Mouse (Mus musculus) neutrophil, adult 5-6 weeks (primary cell): ENCODE measurements around the gene Ankrd50. TPM values are rescaled to one million over a fixed set of nuclear protein-coding genes. Genes with fewer than 3 reads are reported as not detected.
A peak's percentile ranks its signal among the peaks of the same experiment; 100 is the strongest.

Experiments used
- ATAC-seq: fragments of 151-379, 151-347 bp; 2 replicates; pipeline ENCODE4 v1.8.0; 2017; ENCODE audit warnings: mild to moderate bottlenecking, moderate TSS enrichment; ENCODE audit not compliant: insufficient number of reproducible peaks, poor library complexity, low FRiP score, severe bottlenecking; ENCODE audit errors: extremely low read depth
- total RNA-seq: library from RNA; stranded (forward); fragments of 200-1000 nt; gene quantifications from 2 replicates; pipeline ENCODE4 v1.2.3, GENCODE M21; 2017

Gene Ankrd50
- total RNA-seq = 7.9 and 10.2 TPM in 2 replicates

GRCm38 (mm10) chr3:38484191-38485106 lies at the start of gene Ankrd50:
Ankrd50 (minus strand) TSS chr3:38484844.
- ATAC-seq = peak; percentile 97

DNA sequence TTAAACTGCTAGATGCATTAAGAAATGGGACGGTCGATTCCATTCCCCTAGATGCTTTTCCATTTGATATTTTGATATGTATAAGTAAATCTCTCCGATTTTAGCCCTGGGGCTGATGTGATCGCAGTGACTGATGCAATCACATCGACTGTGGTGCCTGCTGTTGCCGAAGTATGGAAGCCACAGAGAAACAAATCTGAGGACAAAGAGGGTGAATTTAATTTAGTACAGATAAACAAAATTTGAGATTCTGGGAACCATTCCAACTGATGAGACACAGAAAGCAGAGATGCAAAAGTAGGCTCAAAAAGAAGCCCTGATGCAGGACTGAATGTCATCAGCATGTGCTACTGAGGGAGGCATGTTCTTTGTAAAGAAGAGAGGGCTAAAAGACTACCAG lies 49.6 kb upstream of the Ankrd50 start:
- no peak for ATAC-seq

GRCm38 (mm10) chr3:38520426-38520825 lies 35.8 kb upstream of the Ankrd50 start:
- no peak for ATAC-seq

GRCm38 (mm10) chr3:38519971-38520370 lies 35.3 kb upstream of the Ankrd50 start:
- no peak for ATAC-seq

GRCm38 (mm10) chr3:38503606-38504005 lies 19.0 kb upstream of the Ankrd50 start:
- ATAC-seq = no peak

DNA sequence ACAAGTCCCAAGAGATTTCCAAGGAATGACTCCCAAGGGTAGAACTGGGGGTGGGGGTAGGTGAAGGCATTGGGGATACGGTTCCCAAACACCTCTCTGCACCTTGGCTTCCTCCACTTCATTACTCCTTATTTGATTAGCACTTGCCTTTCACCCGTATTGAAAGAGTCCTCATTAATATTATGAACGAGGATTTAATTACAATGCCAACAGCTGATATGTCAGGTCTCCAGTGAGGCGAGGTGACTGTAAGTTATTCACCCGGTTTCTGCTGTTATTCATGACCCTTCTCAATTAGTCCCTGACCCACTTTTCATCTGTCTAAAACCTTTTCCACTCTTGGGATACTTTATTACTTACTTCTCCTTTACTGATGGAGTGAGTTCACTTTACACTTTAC lies 17.5 kb upstream of the Ankrd50 start:
- ATAC-seq = no peak

DNA sequence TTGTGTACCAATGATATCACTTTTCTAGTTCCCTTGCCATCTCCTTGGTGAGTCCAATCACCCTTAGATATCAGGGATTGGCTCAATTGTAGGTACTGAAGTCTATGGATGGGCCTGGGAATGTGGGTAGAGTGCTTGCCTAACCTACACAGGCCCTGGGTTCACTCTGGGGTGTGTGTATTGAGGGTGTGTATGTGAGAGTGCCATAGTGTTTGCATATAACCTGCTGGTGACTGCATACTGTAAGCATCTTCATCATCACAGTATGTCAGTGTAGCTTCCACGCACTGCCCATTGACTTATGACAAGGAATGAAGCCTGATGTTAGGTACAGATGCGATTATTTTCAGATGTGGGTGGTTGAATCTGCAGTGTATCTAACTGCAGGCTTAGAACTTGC lies 17.1 kb upstream of the Ankrd50 start:
- ATAC-seq = no peak

DNA sequence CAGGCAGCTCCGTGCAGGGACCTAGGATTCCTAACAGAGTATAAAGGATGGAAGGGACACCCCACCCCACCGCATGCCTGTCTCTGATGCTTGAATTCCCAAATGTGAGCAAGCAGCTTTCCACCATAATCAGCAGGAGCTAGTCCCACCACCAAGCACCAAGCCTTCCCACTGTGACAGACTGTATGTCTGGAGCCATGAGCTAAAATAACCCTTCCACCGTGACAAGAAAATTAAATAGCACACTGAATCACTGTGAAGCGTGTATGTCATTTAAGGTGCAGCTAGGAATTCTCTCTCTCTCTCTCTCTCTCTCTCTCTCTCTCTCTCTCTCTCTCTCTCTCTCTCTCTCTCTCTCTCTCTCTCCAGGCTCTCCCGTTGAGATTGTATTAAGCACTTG lies 16.7 kb upstream of the Ankrd50 start:
- ATAC-seq = no peak

- no peak for ATAC-seq
Observed at GRCm38 (mm10) chr3:38498561-38498960, 13.9 kb upstream of the Ankrd50 start.

DNA sequence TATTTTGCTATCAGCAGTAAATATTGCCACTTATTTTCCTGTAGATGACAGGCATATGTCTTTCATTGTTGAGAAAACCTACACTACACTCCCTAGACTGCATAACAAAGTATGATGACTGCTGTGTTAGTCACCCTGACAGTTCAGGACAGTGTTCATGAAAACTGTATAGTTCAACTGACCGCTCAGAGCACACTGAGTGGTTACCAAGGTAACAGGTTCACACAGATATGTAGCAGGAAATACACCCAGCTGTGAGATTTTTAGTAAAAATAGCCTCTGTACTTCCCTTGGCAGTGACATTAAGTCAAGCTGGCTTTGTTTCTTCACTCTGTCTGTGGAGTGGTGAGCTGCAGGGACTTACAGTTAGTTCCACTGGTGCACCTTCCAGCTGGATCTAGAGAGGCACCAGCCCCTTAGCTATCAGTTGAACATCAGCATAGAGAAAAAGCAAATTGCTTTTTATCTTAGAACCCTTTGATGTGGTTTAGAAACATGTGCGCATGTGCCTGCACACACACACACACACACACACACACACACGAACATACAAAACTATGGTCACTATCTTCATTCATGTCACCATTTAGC lies 12.2 kb upstream of the Ankrd50 start:
- no peak for ATAC-seq

DNA sequence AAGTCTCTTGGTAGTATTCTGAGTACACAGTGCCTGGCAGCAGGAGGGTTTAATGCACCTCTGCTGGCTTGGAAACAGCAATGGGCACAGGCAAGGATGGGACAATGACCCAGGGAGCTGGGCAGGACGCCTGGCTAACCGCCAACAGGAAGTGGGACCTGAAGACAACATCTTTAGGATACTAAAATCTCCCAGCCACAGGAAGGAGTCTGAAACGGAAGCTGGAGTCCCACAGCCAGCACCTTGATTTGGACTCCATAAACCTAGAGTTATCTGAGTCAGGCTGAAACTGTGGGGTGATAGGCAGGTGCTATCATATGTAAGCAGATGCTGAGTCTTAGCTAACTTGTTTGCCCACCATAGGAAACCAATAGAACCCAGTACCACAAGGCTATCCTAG lies 7.1 kb upstream of the Ankrd50 start:
- no peak for ATAC-seq

- no peak for ATAC-seq
Observed at GRCm38 (mm10) chr3:38491236-38491635, 6.6 kb upstream of the Ankrd50 start.

GRCm38 (mm10) chr3:38490720-38491119 lies 6.1 kb upstream of the Ankrd50 start:
- no peak for ATAC-seq

GRCm38 (mm10) chr3:38485107-38485545 lies 482 bp upstream of the Ankrd50 start:
- no peak for ATAC-seq

GRCm38 (mm10) chr3:38483551-38483950 lies 1.1 kb downstream of the Ankrd50 start:
- ATAC-seq = no peak

- no peak for ATAC-seq
Observed at GRCm38 (mm10) chr3:38482749-38483148, 1.9 kb downstream of the Ankrd50 start.

- ATAC-seq = no peak
Observed at GRCm38 (mm10) chr3:38481106-38481505, 3.5 kb downstream of the Ankrd50 start.

DNA sequence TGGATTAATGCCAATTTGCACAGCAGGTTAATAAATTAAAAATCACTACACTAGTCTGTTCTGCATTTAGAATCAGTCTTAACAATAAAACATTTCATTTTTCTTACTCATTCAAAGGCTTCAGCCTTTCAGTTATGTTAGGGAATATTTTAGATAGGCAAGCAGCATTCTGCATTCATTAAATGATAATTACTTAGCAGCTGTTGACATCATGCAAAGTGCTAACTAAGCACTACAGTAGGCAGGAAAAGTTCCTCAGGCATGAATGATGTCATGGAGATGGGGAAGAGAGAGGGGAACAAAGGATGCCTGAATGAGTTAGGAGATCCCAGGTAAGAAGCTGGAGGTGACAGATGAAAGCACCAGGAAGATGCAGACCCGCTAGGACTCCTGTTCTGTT lies 6.7 kb downstream of the Ankrd50 start:
- ATAC-seq = no peak

- no peak for ATAC-seq
Observed at GRCm38 (mm10) chr3:38475587-38475986, 9.1 kb downstream of the Ankrd50 start.

- ATAC-seq = no peak
Observed at GRCm38 (mm10) chr3:38473138-38473537, 11.5 kb downstream of the Ankrd50 start.
